Comparison of ENCODE assay signal across 21 mouse cellular contexts in the genomic region with DNA sequence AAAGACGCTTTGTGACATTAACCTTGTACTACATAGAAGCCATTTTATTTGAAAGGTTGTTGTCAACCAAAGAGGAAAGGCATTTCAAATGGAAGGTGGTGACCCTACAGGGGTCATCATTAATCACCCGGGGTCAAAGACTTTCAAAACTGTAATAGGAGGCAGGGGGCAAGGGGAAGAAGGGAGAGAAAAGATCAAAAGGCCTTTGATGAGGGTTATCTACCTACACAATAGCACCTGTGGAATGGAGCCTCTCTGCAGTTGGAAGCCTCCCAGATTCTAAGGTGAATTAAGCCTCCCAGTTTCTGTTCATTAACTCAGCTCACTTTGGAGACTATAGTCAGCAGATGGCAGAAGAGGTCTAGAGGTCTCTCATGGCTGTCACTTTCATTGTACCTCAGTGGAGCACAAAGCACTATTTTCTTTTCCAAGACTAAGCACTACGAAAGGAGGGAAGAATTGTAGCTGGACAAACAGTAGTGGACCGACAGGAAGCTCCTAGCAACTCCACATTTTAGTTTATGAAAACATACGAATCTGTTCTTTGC.
DNase-seq lines count a peak whose midpoint lies in the region; ATAC-seq and TF ChIP-seq lines count a peak whose summit lies in the region.
"Had no signal": no experiment of that assay in that cellular context is flagged by ENCODE, and none has a peak within 500 bp of the region (broad histone marks: within the 10 kb centered on the region; RNA-seq: fewer than 3 reads in every experiment).

No protein-coding gene starts in this region.

- no peaks in the 10 kb centered on the region for H3K4me1 ChIP-seq in hindbrain, postnatal 0 days (ENCODE audit: insufficient read depth, low read length)
- H3K4me1 ChIP-seq in hindbrain, embryonic 14.5 days (replicated peaks; ENCODE audit: control insufficient read depth, insufficient read depth, low read length), result no peaks in the 10 kb centered on the region
- H3K4me1 ChIP-seq in midbrain, embryonic 14.5 days (ENCODE audit: control insufficient read depth, insufficient read depth, low read length), result no peaks in the 10 kb centered on the region
- H3K4me1 ChIP-seq in midbrain, embryonic 13.5 days (replicated peaks), result peaks cover 2% of the 10 kb centered on the region; the same call in 1 of the 2 replicates
- H3K4me1 ChIP-seq: forebrain, embryonic 15.5 days had no signal

- no peaks in the 10 kb centered on the region for H3K9me3 ChIP-seq in hindbrain, postnatal 0 days (ENCODE audit: low read length)
- no peaks in the 10 kb centered on the region for H3K9me3 ChIP-seq in hindbrain, embryonic 14.5 days (ENCODE audit: control insufficient read depth, low read length)
- no peaks in the 10 kb centered on the region for H3K9me3 ChIP-seq in midbrain, embryonic 14.5 days (ENCODE audit: control insufficient read depth, low read length)
- no peaks in the 10 kb centered on the region for H3K9me3 ChIP-seq in midbrain, embryonic 13.5 days
- H3K9me3 ChIP-seq: forebrain, embryonic 15.5 days; hindbrain, embryonic 10.5 days; limb, embryonic 10.5 days; liver, embryonic 13.5 days; midbrain, embryonic 10.5 days had no signal

- TF ChIP-seq CTCF in hindbrain, postnatal 0 days (IDR thresholded peaks at IDR 0.05; ENCODE audit: low read depth), result peak; percentile 37

- no peak overlapping the region for H3K4me2 ChIP-seq in hindbrain, postnatal 0 days (ENCODE audit: low read depth, low read length)
- no peak overlapping the region for H3K4me2 ChIP-seq in hindbrain, embryonic 14.5 days (replicated peaks)
- no peak overlapping the region for H3K4me2 ChIP-seq in midbrain, embryonic 14.5 days (ENCODE audit: low read length)
- H3K4me2 ChIP-seq in midbrain, embryonic 13.5 days (replicated peaks), result no peak overlapping the region
- H3K4me2 ChIP-seq: forebrain, embryonic 15.5 days; heart, embryonic 11.5 days; liver, embryonic 13.5 days had no signal

- no peaks in the 10 kb centered on the region for H3K27me3 ChIP-seq in hindbrain, postnatal 0 days (ENCODE audit: insufficient read depth, low read length)
- H3K27me3 ChIP-seq in hindbrain, embryonic 14.5 days (ENCODE audit: control insufficient read depth, insufficient read depth, low read length), result no peaks in the 10 kb centered on the region
- no peaks in the 10 kb centered on the region for H3K27me3 ChIP-seq in midbrain, embryonic 14.5 days (ENCODE audit: control insufficient read depth, insufficient read depth, low read length)
- no peaks in the 10 kb centered on the region for H3K27me3 ChIP-seq in midbrain, embryonic 13.5 days
- H3K27me3 ChIP-seq: forebrain, embryonic 15.5 days; liver, embryonic 13.5 days had no signal

- no peak for ATAC-seq in hindbrain, postnatal 0 days
- ATAC-seq in hindbrain, embryonic 14.5 days (ENCODE audit: low FRiP score), result no peak
- no peak for ATAC-seq in midbrain, embryonic 14.5 days (ENCODE audit: low FRiP score, low TSS enrichment)
- no peak for ATAC-seq in midbrain, embryonic 13.5 days
- ATAC-seq: forebrain, embryonic 15.5 days had no signal

- WGBS in hindbrain, postnatal 0 days, result 54% methylated on average over 5 of the region's 5 CpGs
- 54% methylated on average over 5 of the region's 5 CpGs for WGBS in hindbrain, embryonic 14.5 days
- WGBS in midbrain, embryonic 14.5 days, result 60% methylated on average over 5 of the region's 5 CpGs
- 65% methylated on average over 5 of the region's 5 CpGs for WGBS in midbrain, embryonic 13.5 days

- no peak overlapping the region for H3K4me3 ChIP-seq in hindbrain, postnatal 0 days (ENCODE audit: low read length)
- H3K4me3 ChIP-seq in hindbrain, embryonic 14.5 days (replicated peaks; ENCODE audit: low read length), result no peak overlapping the region
- no peak overlapping the region for H3K4me3 ChIP-seq in midbrain, embryonic 14.5 days (replicated peaks; ENCODE audit: low read depth, low read length)
- H3K4me3 ChIP-seq in midbrain, embryonic 13.5 days (replicated peaks), result no peak overlapping the region
- H3K4me3 ChIP-seq: forebrain, embryonic 15.5 days; hindbrain, embryonic 10.5 days; limb, embryonic 10.5 days; liver, embryonic 13.5 days; midbrain, embryonic 10.5 days had no signal

- peak; percentile 35 for DNase-seq in embryo, embryonic 10 days (ENCODE audit: low spot score)
- DNase-seq in embryo, embryonic 11 days, result no peak
- DNase-seq in hindbrain, postnatal 0 days (ENCODE audit: low spot score), result peak; percentile 26
- no peak for DNase-seq in hindbrain, embryonic 14.5 days (ENCODE audit: low spot score)
- peak; percentile 22 for DNase-seq in midbrain, embryonic 14.5 days
- no peak for DNase-seq in adrenal gland, postnatal 10 days
- DNase-seq in right cerebral cortex, adult 18-20 months, result no peak
- DNase-seq: adrenal gland, adult 2 months; cerebellum, adult 2 months; kidney, adult 11 months; kidney, postnatal 4 days; layer of hippocampus, postnatal 36 days; liver, embryonic 13.5 days; right cerebral cortex, postnatal 4 days; thymus, adult 2 months had no signal

- no peaks in the 10 kb centered on the region for H3K36me3 ChIP-seq in hindbrain, postnatal 0 days (ENCODE audit: insufficient read depth, low read length)
- no peaks in the 10 kb centered on the region for H3K36me3 ChIP-seq in hindbrain, embryonic 14.5 days (replicated peaks; ENCODE audit: control insufficient read depth, insufficient read depth)
- no peaks in the 10 kb centered on the region for H3K36me3 ChIP-seq in midbrain, embryonic 14.5 days (ENCODE audit: control insufficient read depth, insufficient read depth, low read length)
- H3K36me3 ChIP-seq in midbrain, embryonic 13.5 days, result no peaks in the 10 kb centered on the region; the same call in 1 of the 2 replicates
- H3K36me3 ChIP-seq: forebrain, embryonic 15.5 days had no signal

- H3K9ac ChIP-seq in hindbrain, postnatal 0 days (replicated peaks; ENCODE audit: low read length), result no peak overlapping the region
- no peak overlapping the region for H3K9ac ChIP-seq in hindbrain, embryonic 14.5 days
- H3K9ac ChIP-seq in midbrain, embryonic 14.5 days (replicated peaks; ENCODE audit: low read length), result no peak overlapping the region
- no peak overlapping the region for H3K9ac ChIP-seq in midbrain, embryonic 13.5 days (replicated peaks)
- H3K9ac ChIP-seq: forebrain, embryonic 15.5 days; liver, embryonic 13.5 days had no signal

- no peak overlapping the region for H3K27ac ChIP-seq in hindbrain, postnatal 0 days
- H3K27ac ChIP-seq in hindbrain, embryonic 14.5 days, result no peak overlapping the region
- no peak overlapping the region for H3K27ac ChIP-seq in midbrain, embryonic 14.5 days (replicated peaks; ENCODE audit: low read depth, low read length)
- H3K27ac ChIP-seq in midbrain, embryonic 13.5 days, result no peak overlapping the region
- H3K27ac ChIP-seq: forebrain, embryonic 15.5 days; hindbrain, embryonic 10.5 days; limb, embryonic 10.5 days; liver, embryonic 13.5 days; midbrain, embryonic 10.5 days had no signal

Comparison
In these comparisons a context has a peak if more than half of its experiments do, and no peak if none do; other contexts are left out.
1. DNase-seq: peak in embryo, embryonic 10 days (single experiment), hindbrain, postnatal 0 days (single experiment) and midbrain, embryonic 14.5 days (single experiment); none in embryo, embryonic 11 days (single experiment), hindbrain, embryonic 14.5 days (single experiment), adrenal gland, postnatal 10 days (single experiment) and right cerebral cortex, adult 18-20 months (single experiment).